Mouse (Mus musculus) CH12.LX (cell line): ENCODE measurements around the gene Agtrap. TPM values are rescaled to one million over a fixed set of nuclear protein-coding genes. Genes with fewer than 3 reads are reported as not detected.

Experiments used
- DNase-seq: peaks from one replicate; pipeline ENCODE4 v3.0.0-alpha.2; 2013; ENCODE audit errors: extremely low read depth
- H3K27ac ChIP-seq: 2 replicates; pipeline ENCODE4 v1.5.1; 2012; ENCODE audit warnings: low read depth, mild to moderate bottlenecking, control low read depth, moderate library complexity; ENCODE audit not compliant: insufficient read depth
- H3K27me3 ChIP-seq: replicated peaks from 2 replicates; pipeline ENCODE3; 2012; ENCODE audit warnings: inconsistent platforms
- H3K36me3 ChIP-seq, 2 experiments: replicated peaks in 1 of 2; 2 replicates each; pipeline versions ENCODE3 to v1.6.1; 2012; ENCODE audit warnings: inconsistent platforms in 1 of 2, low read length in 1 of 2, mild to moderate bottlenecking in 1 of 2, mixed read lengths in 1 of 2, moderate library complexity in 1 of 2; ENCODE audit not compliant: control insufficient read depth in 1 of 2, insufficient read depth in 1 of 2
- H3K4me1 ChIP-seq, 2 experiments: 2 replicates each; pipeline ENCODE4 v1.6.1; 2012; ENCODE audit warnings: inconsistent platforms in 1 of 2, moderate library complexity in 1 of 2; ENCODE audit not compliant: insufficient read depth in 2 of 2, control insufficient read depth in 1 of 2
- H3K4me2 ChIP-seq: 2 replicates; pipeline ENCODE4 v1.6.1; 2012; ENCODE audit warnings: low read depth, mild to moderate bottlenecking, control low read depth; ENCODE audit not compliant: poor library complexity, insufficient read depth, severe bottlenecking
- H3K4me3 ChIP-seq, 3 experiments: fragments of 150-350 bp in 1 of 3; sonication (generic) in 1 of 3; replicated peaks in 1 of 3; 2 replicates each; pipeline versions ENCODE3 to v1.5.1; 2011 to 2012; ENCODE audit warnings: low read depth in 2 of 3, low read length in 2 of 3, mild to moderate bottlenecking in 2 of 3, moderate library complexity in 2 of 3, control low read depth in 1 of 3, improper control_type of control experiment in 1 of 3, inconsistent platforms in 1 of 3, mixed read lengths in 1 of 3; ENCODE audit not compliant: poor library complexity in 1 of 3
- H3K79me2 ChIP-seq: replicated peaks from 2 replicates; pipeline ENCODE4 v1.6.1; 2012; ENCODE audit warnings: mild to moderate bottlenecking, moderate library complexity; ENCODE audit not compliant: control insufficient read depth, poor library complexity, insufficient read depth, severe bottlenecking; ENCODE audit errors: extremely low read depth
- H3K9ac ChIP-seq: 2 replicates; pipeline ENCODE4 v1.6.1; 2012; ENCODE audit warnings: low read depth, mild to moderate bottlenecking, control low read depth, moderate library complexity; ENCODE audit not compliant: insufficient read depth
- H3K9me3 ChIP-seq: replicated peaks from 2 replicates; pipeline ENCODE3; 2012; ENCODE audit warnings: low read length, inconsistent platforms, mixed read lengths
- BHLHE40 ChIP-seq: IDR thresholded peaks from 2 replicates; pipeline ENCODE4 v1.6.1; 2011; ENCODE audit warnings: mild to moderate bottlenecking, low read depth, low read length, improper control_type of control experiment
- CHD1 ChIP-seq: IDR thresholded peaks from 2 replicates; pipeline ENCODE4 v1.6.1; 2012; ENCODE audit warnings: low read depth, low read length, improper control_type of control experiment, inconsistent platforms
- CTCF ChIP-seq, 2 experiments: IDR thresholded peaks in 1 of 2; conservative IDR thresholded peaks in 1 of 2; 2 replicates each; pipeline ENCODE4 v1.5.1; 2011 to 2012; ENCODE audit warnings: low read depth in 2 of 2, low read length in 2 of 2, improper control_type of control experiment in 1 of 2, inconsistent platforms in 1 of 2, mild to moderate bottlenecking in 1 of 2, moderate library complexity in 1 of 2
- ELF1 ChIP-seq: IDR thresholded peaks from 2 replicates; pipeline ENCODE4 v1.6.1; 2014; ENCODE audit warnings: low read depth, mild to moderate bottlenecking, inconsistent platforms, low read length, improper control_type of control experiment
- EP300 ChIP-seq: IDR thresholded peaks from 2 replicates; pipeline ENCODE4 v1.6.1; 2011; ENCODE audit warnings: low read length, improper control_type of control experiment
- GABPA ChIP-seq: IDR thresholded peaks from 2 replicates; pipeline ENCODE4 v1.6.1; 2012; ENCODE audit warnings: low read depth, low read length, improper control_type of control experiment, inconsistent platforms; ENCODE audit not compliant: insufficient replicate concordance
- JUN ChIP-seq: IDR thresholded peaks from 2 replicates; pipeline ENCODE4 v1.6.1; 2011; ENCODE audit warnings: low read depth, mild to moderate bottlenecking, low read length, improper control_type of control experiment, moderate library complexity; ENCODE audit not compliant: insufficient read depth
- JUND ChIP-seq: conservative IDR thresholded peaks from 2 replicates; pipeline ENCODE4 v1.6.1; 2011; ENCODE audit warnings: low read depth, low read length, improper control_type of control experiment
- MAFK ChIP-seq: IDR thresholded peaks from 2 replicates; pipeline ENCODE4 v1.6.1; 2011; ENCODE audit warnings: low read length, improper control_type of control experiment; ENCODE audit not compliant: insufficient replicate concordance
- MAX ChIP-seq: IDR thresholded peaks from 2 replicates; pipeline ENCODE4 v1.6.1; 2011; ENCODE audit warnings: low read length, improper control_type of control experiment
- MEF2A ChIP-seq: IDR thresholded peaks from 2 replicates; pipeline ENCODE4 v1.6.1; 2014; ENCODE audit warnings: low read depth, mild to moderate bottlenecking, inconsistent platforms, low read length, improper control_type of control experiment, borderline replicate concordance
- NRF1 ChIP-seq: IDR thresholded peaks from 2 replicates; pipeline ENCODE4 v1.6.1; 2014; ENCODE audit warnings: low read depth, mild to moderate bottlenecking, inconsistent platforms, low read length, improper control_type of control experiment, moderate library complexity
- PAX5 ChIP-seq: IDR thresholded peaks from 2 replicates; pipeline ENCODE4 v1.6.1; 2012; ENCODE audit warnings: low read length, inconsistent platforms, mixed read lengths
- POLR2AphosphoS2 ChIP-seq: IDR thresholded peaks from 2 replicates; pipeline ENCODE4 v1.6.1; 2011; ENCODE audit warnings: low read depth, low read length, improper control_type of control experiment
- SIN3A ChIP-seq: IDR thresholded peaks from 2 replicates; pipeline ENCODE4 v1.6.1; 2012; ENCODE audit warnings: low read length, improper control_type of control experiment, inconsistent platforms
- SMC3 ChIP-seq: IDR thresholded peaks from 2 replicates; pipeline ENCODE4 v1.6.1; 2011; ENCODE audit warnings: low read depth, low read length, improper control_type of control experiment
- TBP ChIP-seq: conservative IDR thresholded peaks from 2 replicates; pipeline ENCODE4 v1.6.1; 2011; ENCODE audit warnings: low read depth, low read length, improper control_type of control experiment
- USF2 ChIP-seq: conservative IDR thresholded peaks from 2 replicates; pipeline ENCODE4 v1.6.1; 2011; ENCODE audit warnings: low read depth, low read length, improper control_type of control experiment
- ZKSCAN1 ChIP-seq: IDR thresholded peaks from 2 replicates; pipeline ENCODE4 v1.6.1; 2012; ENCODE audit warnings: low read depth, inconsistent platforms, low read length, improper control_type of control experiment, borderline replicate concordance
- ZMIZ1 ChIP-seq: IDR thresholded peaks from 2 replicates; pipeline ENCODE4 v1.6.1; 2012; ENCODE audit warnings: low read depth, mild to moderate bottlenecking, inconsistent platforms, low read length, improper control_type of control experiment
- dilution Hi-C: fragments of 300-500 bp; cut with MboI; formaldehyde crosslinking; loops from 2 replicates; pipeline ENCODE4 v1.14.3; 2020; ENCODE audit warnings: low sequenced_read_pairs; ENCODE audit not compliant: extremely low pct_unique_long_range_greater_than_20kb, extremely low pct_ligation_motif_present
- in situ Hi-C: fragments of 300-500 bp; cut with MboI; formaldehyde crosslinking; loops from 3 replicates; pipeline ENCODE4 v1.14.3; 2019; ENCODE audit warnings: low sequenced_read_pairs, low pct_ligation_motif_present, low pct_unique_long_range_greater_than_20kb, mixed read lengths
- polyA plus RNA-seq: library from polyadenylated mRNA; unstranded; fragments of >175 nt; gene quantifications from 2 replicates; pipeline ENCODE4 v1.2.1, GENCODE M21; 2012; ENCODE audit warnings: low read depth; ENCODE audit not compliant: insufficient read length
- total RNA-seq, 2 experiments: library from RNA; depleted of rRNA; stranded (reverse); fragments of 300-350 nt in 1 of 2; fragments of >200 nt in 1 of 2; gene quantifications; 2 replicates each; pipeline ENCODE4 v1.2.3; 2012 to 2014

Gene Agtrap
- total and polyA plus RNA-seq, 3 experiments, result 4.1 to 6.2 (median 5.9) TPM

DNA sequence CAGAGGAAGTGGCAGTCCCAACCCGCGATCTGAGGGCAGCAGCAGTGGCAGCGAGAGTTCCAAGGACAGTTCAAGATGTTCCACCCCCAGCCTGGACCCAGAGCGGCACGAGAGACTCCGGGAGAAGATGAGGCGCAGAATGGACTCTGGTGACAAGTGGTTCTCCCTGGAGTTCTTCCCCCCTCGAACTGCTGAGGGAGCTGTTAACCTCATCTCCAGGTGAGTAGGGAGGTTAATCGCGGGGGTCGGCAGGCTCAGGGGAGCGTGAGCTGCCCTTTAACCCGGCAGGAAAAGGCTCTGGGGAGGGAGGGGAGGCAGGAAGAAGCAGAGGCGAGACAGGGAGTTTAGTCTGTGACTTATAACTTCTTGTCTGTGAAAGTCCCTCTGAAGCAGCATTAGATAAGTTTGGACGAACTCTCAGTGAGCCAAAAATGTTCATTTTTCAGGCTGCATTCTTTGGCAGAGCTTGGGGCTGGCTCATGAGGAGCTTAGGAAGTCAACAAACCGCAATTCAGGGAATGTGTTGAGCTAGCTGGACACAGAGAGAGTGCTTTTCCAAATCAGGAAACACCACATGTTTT is 46.1 kb downstream of the Agtrap start:
- Histone ChIP-seq H3K9me3 (no peaks in the 10 kb centered on the region), H3K27ac (no peak overlapping the region), H3K4me1 (peaks cover 13 to 54% of the 10 kb centered on the region in 2 experiments), H3K4me2 (no peak overlapping the region), H3K9ac (no peak overlapping the region), H3K4me3 (no peak overlapping the region), H3K36me3 (peaks cover 43 to 58% of the 10 kb centered on the region in 2 experiments), H3K79me2 (0 out of 2 replicates have a peak, but pooled peaks cover 6% of the 10 kb centered on the region), H3K27me3 (no peaks in the 10 kb centered on the region)
- TF ChIP-seq ZKSCAN1, result no peak
- TF ChIP-seq ELF1, result no peak
- no peak for TF ChIP-seq SIN3A
- no peak for TF ChIP-seq USF2
- TF ChIP-seq TBP, result no peak
- no peak for TF ChIP-seq MAFK
- no peak for TF ChIP-seq MAX
- no peak for TF ChIP-seq GABPA
- no peak for TF ChIP-seq CTCF (conservative IDR thresholded peaks at IDR 0.05 in 1 of 2, IDR thresholded peaks at IDR 0.05 in 1 of 2; ENCODE audit: low read depth in 2 of 2, low read length in 2 of 2)
- TF ChIP-seq JUND, result no peak
- TF ChIP-seq ZMIZ1, result no peak
- TF ChIP-seq NRF1, result no peak
- TF ChIP-seq EP300, result no peak
- no peak for TF ChIP-seq CHD1
- no peak for TF ChIP-seq SMC3
- no peak for TF ChIP-seq PAX5
- no peak for TF ChIP-seq BHLHE40
- no peak for TF ChIP-seq MEF2A
- TF ChIP-seq JUN, result no peak
- TF ChIP-seq POLR2AphosphoS2, result no peak
- in situ Hi-C loops, result no loop called here
- dilution Hi-C loops, result no loop called here
- no peak for DNase-seq

DNA sequence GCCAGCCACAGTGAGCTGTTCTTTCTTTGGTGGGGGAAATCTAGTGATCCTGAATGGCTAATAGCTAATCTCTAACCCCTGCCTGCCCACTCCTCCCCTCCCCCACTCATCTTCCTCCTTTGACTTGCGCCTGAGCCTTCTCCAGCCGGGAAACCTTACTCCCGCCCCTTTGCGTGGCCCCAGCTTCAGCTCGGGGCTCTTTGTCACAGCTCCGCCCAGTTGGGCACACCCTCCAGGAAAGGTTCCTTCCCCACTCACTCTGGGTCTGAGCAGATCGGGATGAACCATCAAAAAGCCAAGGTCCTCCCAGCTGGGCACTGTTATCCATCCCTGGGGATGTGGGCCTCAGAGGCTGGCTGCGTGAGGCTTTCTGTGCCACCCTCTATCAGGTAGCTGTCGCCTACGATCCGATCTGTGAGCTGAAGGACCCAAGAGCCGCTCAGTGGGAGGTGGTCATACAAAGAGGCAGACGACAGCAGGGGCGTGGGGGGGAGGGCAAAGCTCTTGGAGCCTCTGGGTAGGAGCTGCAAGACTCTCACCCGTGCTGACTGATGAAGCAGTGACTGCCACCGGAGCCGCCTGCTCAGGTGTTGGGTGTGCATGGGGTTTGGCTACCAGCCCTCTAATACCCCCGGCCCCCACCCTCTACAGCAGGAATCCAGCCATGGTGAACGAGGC is 46.8 kb downstream of the Agtrap start:
- H3K4me3 ChIP-seq, result no peak overlapping the region
- peaks cover 13 to 54% of the 10 kb centered on the region in 2 experiments for H3K4me1 ChIP-seq
- H3K27ac ChIP-seq, result no peak overlapping the region
- no peaks in the 10 kb centered on the region for H3K27me3 ChIP-seq
- no peak for DNase-seq
- dilution Hi-C loops, result no loop called here
- no peak overlapping the region for H3K4me2 ChIP-seq
- H3K9ac ChIP-seq, result no peak overlapping the region
- H3K36me3 ChIP-seq, result peaks cover 41 to 55% of the 10 kb centered on the region in 2 experiments
- H3K79me2 ChIP-seq, result 0 out of 2 replicates have a peak, but pooled peaks cover 6% of the 10 kb centered on the region
- no peak for TF ChIP-seq GABPA
- no peak for TF ChIP-seq NRF1
- no peaks in the 10 kb centered on the region for H3K9me3 ChIP-seq
- in situ Hi-C loops, result no loop called here
